Mouse (Mus musculus) liver, embryonic 14.5 days (tissue): ENCODE data around the gene Crhr1.

ENCODE experiments used
- CTCF ChIP-seq: IDR thresholded peaks from 2 replicates; pipeline ENCODE4 v1.5.1; 2016; ENCODE audit warnings: antibody characterized with exemption, low read depth, control low read depth
- EP300 ChIP-seq: IDR thresholded peaks from 2 replicates; pipeline ENCODE4 v1.6.1; 2016; ENCODE audit warnings: antibody characterized with exemption, low read depth

GRCm38 (mm10) chr11:104155899-104156298 lies 23.2 kb downstream of the Crhr1 start:
- TF ChIP-seq CTCF (no peak), EP300 (no peak)
